Mouse (Mus musculus) lung, embryonic 14.5 days (tissue): ENCODE results near the gene Psg25. TPM values are rescaled to one million over a fixed set of nuclear protein-coding genes. Genes with fewer than 3 reads are reported as not detected.
"Not testable (repeated sequence)": the region's sequence is repeated elsewhere in the genome, so short reads cannot be mapped to it uniquely, and the experiment has no call there.

Source experiments
- ATAC-seq: fragments of 200-750 bp; cut with Nextera tagmentation; 2 replicates; pipeline ENCODE4 v1.8.0; 2017; ENCODE audit warnings: mild to moderate bottlenecking, moderate TSS enrichment, moderate library complexity; ENCODE audit not compliant: insufficient read depth
- DNase-seq: peaks from one replicate; pipeline ENCODE4 v3.0.0-alpha.2; 2015
- H3K27ac ChIP-seq: fragments of 300-500 bp; sonication (generic); 2 replicates; pipeline ENCODE4 v1.5.1; 2014; ENCODE audit warnings: low read depth, mild to moderate bottlenecking, moderate library complexity
- H3K27me3 ChIP-seq: fragments of 300-500 bp; sonication (generic); 2 replicates; pipeline ENCODE4 v1.6.1; 2014; ENCODE audit warnings: low read length, control low read depth; ENCODE audit not compliant: insufficient read depth
- H3K36me3 ChIP-seq: fragments of 300-500 bp; sonication (generic); 2 replicates; pipeline ENCODE4 v1.6.1; 2014; ENCODE audit warnings: control low read depth; ENCODE audit not compliant: insufficient read depth
- H3K4me1 ChIP-seq: fragments of 300-500 bp; sonication (generic); 2 replicates; pipeline ENCODE4 v1.6.1; 2014; ENCODE audit warnings: antibody characterized with exemption, control low read depth; ENCODE audit not compliant: insufficient read depth
- H3K4me2 ChIP-seq: fragments of 300-500 bp; sonication (generic); 2 replicates; pipeline ENCODE4 v1.6.1; 2014; ENCODE audit warnings: mild to moderate bottlenecking
- H3K4me3 ChIP-seq: fragments of 300-500 bp; sonication (generic); 2 replicates; pipeline ENCODE4 v1.5.1; 2014; ENCODE audit warnings: low read depth, low read length
- H3K9ac ChIP-seq: fragments of 300-500 bp; sonication (generic); 2 replicates; pipeline ENCODE4 v1.6.1; 2014
- H3K9me3 ChIP-seq: fragments of 300-500 bp; sonication (generic); 2 replicates; pipeline ENCODE4 v1.6.1; 2016; ENCODE audit warnings: low read depth, low read length, control low read depth
- CTCF ChIP-seq: IDR thresholded peaks from 2 replicates; pipeline ENCODE4 v1.5.1; 2016; ENCODE audit warnings: antibody characterized with exemption, low read depth
- WGBS: fragments of 180-500 bp; shearing (Covaris S2); extraction: QIAGEN DNeasy Blood & Tissue Kit; methylation state at CpG from one replicate; pipeline ENCODE4 v1.1.7; 2014; 5-methylcytosine and 5-hydroxymethylcytosine counted together
- polyA plus RNA-seq: library from polyadenylated mRNA; unstranded; fragments of >200 nt; fragmentation: Nextera tagmentation; extraction: Ambion mirVana; gene quantifications from 2 replicates; pipeline ENCODE4 v1.2.1, GENCODE M21; 2014

The Psg25 gene
- polyA plus RNA-seq, result not detected in 2 replicates

- no peak for TF ChIP-seq CTCF
- no peak within 1 kb of the TSS for H3K4me3 ChIP-seq
- WGBS, result 83% methylated on average over 1 of the region's 1 CpGs
- no peaks in the 10 kb centered on the region for H3K4me1 ChIP-seq
- no peak within 1 kb of the TSS for H3K4me2 ChIP-seq
- DNase-seq (no peak), ATAC-seq (no peak)
- no peaks in the 10 kb centered on the region for H3K27me3 ChIP-seq
- H3K36me3 ChIP-seq, result no peaks in the 10 kb centered on the region
- H3K9ac ChIP-seq, result no peak within 1 kb of the TSS
- no peak within 1 kb of the TSS for H3K27ac ChIP-seq
- no peaks in the 10 kb centered on the region for H3K9me3 ChIP-seq
Observed at GRCm38 (mm10) chr7:18532169-18532568, at the start of gene Psg25. Gene Psg25, minus strand, starts transcription at chr7:18532269.

DNA sequence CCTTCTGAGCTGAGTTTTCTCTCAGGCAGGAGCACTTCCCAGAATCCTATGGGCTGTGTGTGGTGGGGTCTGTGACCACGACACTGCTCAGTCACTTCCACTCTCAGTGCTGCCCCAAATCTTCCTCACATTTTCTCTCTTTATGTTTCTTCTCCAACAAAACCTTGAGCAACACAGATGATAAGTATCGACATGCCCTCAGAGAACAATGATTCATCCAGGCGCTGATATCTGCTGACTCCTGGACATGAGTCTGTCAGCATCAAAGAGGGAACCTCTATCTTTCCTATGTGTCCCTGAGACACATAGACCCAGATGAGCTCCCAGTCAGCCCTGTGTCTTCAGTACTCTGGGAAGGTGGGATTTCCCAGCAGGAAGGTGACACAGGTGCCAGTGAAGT lies 35.1 kb upstream of the Psg25 start, which contains the start of gene Psg27:
TSS of gene Psg27 (minus strand) at position 101 of the 400 bp plus-strand sequence.
- no peak for ATAC-seq
- DNase-seq, result no peak
- H3K4me1 ChIP-seq, result no peaks in the 10 kb centered on the region

DNA sequence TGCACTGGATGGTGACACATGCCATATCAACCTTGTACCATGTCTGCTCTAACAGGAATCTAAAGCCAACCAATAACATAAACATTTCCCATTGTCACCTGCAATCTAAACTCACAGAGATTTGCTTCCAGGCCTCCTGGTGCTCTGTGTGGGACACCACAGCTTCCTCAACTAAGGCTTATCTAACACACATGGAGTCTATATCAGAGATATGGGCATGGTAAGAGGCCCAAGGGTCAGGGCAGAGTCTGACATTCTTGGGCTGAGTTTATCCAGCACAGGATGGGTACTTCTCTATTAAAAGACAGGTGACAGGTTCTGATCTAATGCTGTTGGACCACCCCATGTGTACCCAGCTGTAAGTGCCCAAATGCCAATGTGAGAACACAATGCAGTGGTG lies 27.8 kb upstream of the Psg25 start:
- ATAC-seq, result no peak
- no peaks in the 10 kb centered on the region for H3K9me3 ChIP-seq
- H3K4me2 ChIP-seq, result no peak overlapping the region
- no peaks in the 10 kb centered on the region for H3K4me1 ChIP-seq
- no peak for TF ChIP-seq CTCF
- H3K9ac ChIP-seq, result no peak overlapping the region
- no peaks in the 10 kb centered on the region for H3K27me3 ChIP-seq
- DNase-seq, result no peak
- H3K27ac ChIP-seq, result no peak overlapping the region
- H3K36me3 ChIP-seq, result no peaks in the 10 kb centered on the region
- H3K4me3 ChIP-seq, result no peak overlapping the region

More for the DNA sequence above, 35.1 kb upstream of the Psg25 start, which contains the start of gene Psg27:
- 71% methylated on average over 3 of the region's 3 CpGs for WGBS
- H3K27ac ChIP-seq, result no peak within 1 kb of the TSS
- no peaks in the 10 kb centered on the region for H3K36me3 ChIP-seq
- H3K9me3 ChIP-seq, result no peaks in the 10 kb centered on the region
- no peak within 1 kb of the TSS for H3K4me2 ChIP-seq
- no peaks in the 10 kb centered on the region for H3K27me3 ChIP-seq
- TF ChIP-seq CTCF, result no peak
- H3K4me3 ChIP-seq, result no peak within 1 kb of the TSS
- H3K9ac ChIP-seq, result no peak within 1 kb of the TSS

GRCm38 (mm10) chr7:18555751-18556150 lies 23.7 kb upstream of the Psg25 start:
- not testable (repeated sequence) for DNase-seq, H3K4me3 ChIP-seq, H3K4me1 ChIP-seq, H3K27me3 ChIP-seq, H3K9me3 ChIP-seq, H3K4me2 ChIP-seq, H3K36me3 ChIP-seq, ATAC-seq, H3K9ac ChIP-seq, H3K27ac ChIP-seq
- 63% methylated on average over 3 of the region's 3 CpGs for WGBS

DNA sequence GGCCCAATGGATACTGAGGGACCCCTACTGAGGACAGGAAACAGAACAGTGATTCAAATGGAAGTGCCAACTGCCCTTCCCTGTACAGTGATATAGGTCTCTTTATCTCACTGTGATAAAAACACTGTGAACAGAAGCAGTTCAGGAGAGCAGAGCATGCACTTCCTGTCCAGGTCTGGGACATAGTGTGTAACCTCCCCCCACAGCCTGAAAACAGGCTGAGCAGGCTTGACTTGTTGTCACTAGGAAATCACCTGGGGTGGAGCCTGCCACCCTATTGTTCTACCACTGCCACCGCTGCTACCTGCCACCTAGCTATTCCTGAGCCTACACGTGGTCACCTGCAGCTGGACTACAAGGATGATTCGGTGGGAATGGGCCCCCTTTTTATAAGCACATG lies 1.4 kb upstream of the Psg25 start:
- no peaks in the 10 kb centered on the region for H3K27me3 ChIP-seq
- ATAC-seq (no peak), DNase-seq (no peak)
- H3K27ac ChIP-seq, result no peak overlapping the region
- H3K4me1 ChIP-seq, result no peaks in the 10 kb centered on the region
- no peak overlapping the region for H3K4me3 ChIP-seq
- no peak for TF ChIP-seq CTCF
- 44% methylated on average over 3 of the region's 3 CpGs for WGBS
- H3K4me2 ChIP-seq, result no peak overlapping the region
- H3K36me3 ChIP-seq, result no peaks in the 10 kb centered on the region
- no peaks in the 10 kb centered on the region for H3K9me3 ChIP-seq
- no peak overlapping the region for H3K9ac ChIP-seq

DNA sequence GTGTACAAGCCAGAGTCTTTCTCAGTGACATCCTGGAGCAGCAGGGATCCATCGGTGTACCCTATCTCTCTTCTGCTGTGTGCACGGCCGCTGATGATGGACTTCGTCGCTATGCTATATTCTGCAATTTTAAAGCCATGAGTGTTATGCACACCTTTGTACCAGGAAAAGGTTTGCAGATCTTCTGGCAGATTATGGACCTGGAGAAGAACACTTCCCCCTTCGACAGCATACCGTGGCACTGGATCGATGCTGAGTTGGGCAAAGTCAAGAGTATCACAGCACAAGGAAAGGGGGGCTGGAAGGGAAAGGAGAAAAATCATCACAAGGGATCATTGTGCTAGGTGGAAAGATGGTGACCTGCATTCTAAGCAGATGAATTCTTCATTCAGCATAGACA lies 7.4 kb downstream of the Psg25 start:
- no peak overlapping the region for H3K9ac ChIP-seq
- no peak overlapping the region for H3K27ac ChIP-seq
- no peak overlapping the region for H3K4me3 ChIP-seq
- WGBS, result 90% methylated on average over 8 of the region's 8 CpGs
- no peak for TF ChIP-seq CTCF
- DNase-seq (no peak), ATAC-seq (no peak)
- no peak overlapping the region for H3K4me2 ChIP-seq
- no peaks in the 10 kb centered on the region for H3K9me3 ChIP-seq
- H3K36me3 ChIP-seq, result no peaks in the 10 kb centered on the region
- no peaks in the 10 kb centered on the region for H3K27me3 ChIP-seq
- H3K4me1 ChIP-seq, result no peaks in the 10 kb centered on the region

- not testable (repeated sequence) for H3K27ac ChIP-seq, H3K9ac ChIP-seq, H3K4me1 ChIP-seq, H3K36me3 ChIP-seq, H3K27me3 ChIP-seq, DNase-seq, H3K4me3 ChIP-seq, ATAC-seq, H3K4me2 ChIP-seq, H3K9me3 ChIP-seq
Observed at GRCm38 (mm10) chr7:18512848-18513247, 19.2 kb downstream of the Psg25 start.

DNA sequence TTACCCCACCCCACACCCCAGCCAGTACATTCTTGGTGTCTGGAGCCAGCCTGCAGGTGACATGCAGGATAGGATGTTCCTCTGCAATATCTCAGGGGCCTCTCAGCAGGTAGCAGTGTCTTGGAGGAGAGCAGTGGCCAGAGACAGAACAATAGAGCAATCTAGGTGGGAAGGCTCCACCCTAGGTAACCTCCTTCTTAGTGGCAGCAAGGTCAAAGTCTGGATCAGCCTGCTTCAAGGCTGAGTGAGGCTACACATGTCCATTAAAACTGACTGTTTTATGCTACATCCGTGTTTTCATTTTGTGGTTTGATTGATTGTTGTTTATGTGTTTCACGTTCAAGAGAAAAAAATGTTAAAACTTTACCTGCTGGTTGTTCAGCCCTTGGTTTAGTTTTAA lies 19.7 kb downstream of the Psg25 start:
- H3K4me3 ChIP-seq, H3K9ac ChIP-seq, H3K36me3 ChIP-seq, DNase-seq, H3K27me3 ChIP-seq, H3K4me2 ChIP-seq, H3K9me3 ChIP-seq, H3K4me1 ChIP-seq, H3K27ac ChIP-seq, ATAC-seq: not testable (repeated sequence)
- 28% methylated on average over 2 of the region's 2 CpGs for WGBS
